Mouse (Mus musculus) liver, adult 2 months (tissue): ENCODE measurements at regions not wholly inside any gene's neighbourhood (a gene's known extent, or its start where the extent isn't known, plus 50 kb on each side); places are given as distances from the start of the nearest gene placed in this dataset.

Experiments used
- CTCF ChIP-seq: fragments of 200-500 bp; IDR thresholded peaks from 2 replicates; pipeline ENCODE4 v1.5.1; 2011; ENCODE audit warnings: low read depth, low read length, control low read depth
- POLR2A ChIP-seq: fragments of 200-500 bp; IDR thresholded peaks from 2 replicates; pipeline ENCODE4 v1.6.1; 2011; ENCODE audit warnings: low read length, control low read depth; ENCODE audit not compliant: insufficient read depth; ENCODE audit errors: extremely low read depth

GRCm38 (mm10) chr6:31072072-31072471 lies 113.2 kb upstream of the Klf14 start:
- TF ChIP-seq CTCF (no peak), POLR2A (no peak)
